Mouse (Mus musculus): Measurements from ENCODE around the gene Xpa. TPM values are rescaled to one million over a fixed set of nuclear protein-coding genes. Genes with fewer than 3 reads are reported as not detected.
"Not testable (repeated sequence)": the region's sequence is repeated elsewhere in the genome, so short reads cannot be mapped to it uniquely, and the experiment has no call there.

The Xpa gene
- polyA plus RNA-seq (2015; fragmentation: Nextera tagmentation; extraction: Ambion mirVana): 30.7 and 37.2 TPM in 2 replicates

DNA sequence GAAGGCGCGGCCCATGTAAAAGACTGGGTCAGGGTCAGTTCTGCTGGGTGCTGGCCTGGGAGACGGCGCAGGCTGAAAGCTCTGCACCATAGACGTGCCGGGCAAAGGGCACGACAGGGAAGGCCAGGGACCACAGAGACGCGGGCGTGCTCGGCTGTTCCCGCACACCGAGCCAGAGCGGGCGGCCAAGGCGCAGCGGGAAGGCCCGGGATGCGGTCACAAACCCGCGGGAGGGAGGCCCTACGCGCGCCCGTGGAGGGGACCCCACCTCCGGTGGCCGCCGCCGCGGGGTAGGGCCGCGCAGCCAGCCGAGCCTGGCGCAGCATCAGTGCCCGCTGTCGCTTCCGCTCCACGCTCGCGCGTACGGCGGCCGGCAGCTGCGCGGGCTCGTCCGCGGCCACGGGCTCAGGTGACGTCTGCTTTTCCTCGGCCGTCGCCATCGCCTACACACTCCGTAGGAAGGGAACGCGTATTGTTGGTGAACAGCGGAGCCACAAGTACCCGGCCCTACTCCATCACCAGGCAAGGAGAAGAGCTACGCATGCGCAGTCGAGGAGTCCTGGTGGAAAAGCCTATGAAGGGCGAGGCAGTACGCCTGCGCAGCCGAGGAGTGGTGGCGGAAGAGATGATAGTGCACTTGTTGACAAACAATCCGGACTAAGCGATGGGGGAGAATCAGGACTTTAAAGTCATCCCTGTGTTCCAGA is at the start of gene Xpa:
Xpa (minus strand) TSS at position 531 of the 707 bp plus-strand sequence.
- Histone ChIP-seq H3K27me3 (replicated peaks) (peaks cover 9% of the 10 kb centered on the region), H3K9me3 (no peaks in the 10 kb centered on the region), H3K36me3 (replicated peaks) (peaks cover 4% of the 10 kb centered on the region; the same call in 1 of the 2 replicates), H3K4me2 (peak within 1 kb of the TSS; percentile 61), H3K4me3 (peak within 1 kb of the TSS; percentile 90), H3K9ac (peak within 1 kb of the TSS; percentile 93), H3K27ac (peak within 1 kb of the TSS; percentile 90), H3K4me1 (peaks cover 33% of the 10 kb centered on the region)
- peak; percentile 96 for ATAC-seq (replicated peaks)
- WGBS: 1% methylated on average over 56 of the region's 70 CpGs

GRCm38 (mm10) chr4:46235871-46236270 is 39.8 kb upstream of the Xpa start:
- ATAC-seq (replicated peaks): no peak
- 84% methylated on average over 3 of the region's 3 CpGs for WGBS
- Histone ChIP-seq H3K4me3 (no peak overlapping the region), H3K4me1 (no peaks in the 10 kb centered on the region), H3K9ac (no peak overlapping the region), H3K4me2 (no peak overlapping the region), H3K9me3 (no peaks in the 10 kb centered on the region), H3K27me3 (replicated peaks) (no peaks in the 10 kb centered on the region), H3K36me3 (replicated peaks) (no peaks in the 10 kb centered on the region), H3K27ac (no peak overlapping the region)

GRCm38 (mm10) chr4:46234739-46235138 is 38.6 kb upstream of the Xpa start:
- Histone ChIP-seq H3K4me3 (no peak overlapping the region), H3K4me2 (no peak overlapping the region), H3K36me3 (replicated peaks) (no peaks in the 10 kb centered on the region), H3K4me1 (no peaks in the 10 kb centered on the region), H3K9ac (no peak overlapping the region), H3K27me3 (replicated peaks) (no peaks in the 10 kb centered on the region), H3K9me3 (no peaks in the 10 kb centered on the region), H3K27ac (no peak overlapping the region)
- no peak for ATAC-seq (replicated peaks)
- 88% methylated on average over 5 of the region's 5 CpGs for WGBS

DNA sequence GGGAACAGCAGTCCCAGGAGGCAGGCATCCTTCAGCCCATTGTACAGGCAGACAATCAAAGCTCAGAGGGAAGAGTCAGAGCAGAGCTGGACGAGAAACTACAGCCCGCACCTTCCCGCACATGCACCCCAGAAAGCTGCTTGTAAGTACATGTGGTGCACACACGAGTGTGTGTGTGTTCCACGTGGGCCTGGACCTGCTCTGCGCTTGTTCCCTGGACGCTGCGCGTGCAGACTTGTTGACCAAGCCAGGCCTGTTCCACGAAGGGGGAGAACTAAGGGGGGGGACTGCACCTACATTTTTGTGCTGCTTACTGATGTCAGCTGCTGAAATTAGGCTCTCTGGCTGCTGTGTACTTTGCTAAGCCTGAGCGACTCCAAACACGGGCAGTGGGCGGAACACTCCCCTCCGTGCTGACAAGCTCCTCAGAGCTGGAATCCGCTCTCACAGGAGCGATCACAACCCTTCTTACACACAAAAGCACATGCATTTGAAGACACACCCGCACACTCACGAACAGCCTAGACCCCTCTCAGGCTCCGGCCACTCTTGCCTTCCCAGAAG is 30.9 kb upstream of the Xpa start:
- Histone ChIP-seq H3K9me3 (no peaks in the 10 kb centered on the region), H3K27me3 (replicated peaks) (no peaks in the 10 kb centered on the region), H3K4me2 (peak overlapping the region; percentile 7; the same call in 1 of the 2 replicates), H3K27ac (no peak overlapping the region), H3K4me3 (no peak overlapping the region), H3K9ac (no peak overlapping the region), H3K4me1 (no peaks in the 10 kb centered on the region), H3K36me3 (replicated peaks) (no peaks in the 10 kb centered on the region)
- no peak for ATAC-seq (replicated peaks)
- 39% methylated on average over 19 of the region's 19 CpGs for WGBS

GRCm38 (mm10) chr4:46221090-46221489 is 25.0 kb upstream of the Xpa start:
- H3K9me3 ChIP-seq: no peaks in the 10 kb centered on the region
- 89% methylated on average over 3 of the region's 3 CpGs for WGBS

DNA sequence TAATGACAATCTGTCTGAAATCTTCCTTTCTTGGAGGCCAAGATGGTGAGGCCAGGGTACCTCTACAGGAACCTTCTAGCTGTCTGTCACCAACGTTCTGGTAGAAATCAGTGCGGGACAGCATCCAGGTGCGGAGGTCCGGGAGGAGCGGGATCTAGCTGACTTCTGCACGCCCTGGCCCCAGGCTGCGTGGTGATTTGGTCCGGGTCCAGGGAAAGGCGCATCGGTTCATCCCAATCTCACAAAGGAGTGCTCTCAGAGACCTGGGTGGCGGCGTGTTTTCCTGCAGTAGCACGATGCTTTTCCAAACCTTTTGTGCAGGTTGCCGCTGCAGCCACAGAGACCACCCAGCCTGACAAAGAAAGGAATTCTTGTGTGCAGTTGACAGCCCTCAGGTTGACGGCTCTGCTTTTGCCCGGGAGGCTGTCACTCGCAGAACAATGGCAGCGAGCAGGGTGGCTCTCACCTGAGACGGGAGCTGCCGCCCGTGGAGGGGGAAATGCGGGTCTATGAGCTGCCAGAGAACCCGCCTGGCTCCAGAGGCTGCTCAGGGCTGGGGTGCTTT is 6.5 kb upstream of the Xpa start:
- Histone ChIP-seq H3K27ac (peak overlapping the region; percentile 86), H3K4me1 (peaks cover 7% of the 10 kb centered on the region), H3K4me2 (peak overlapping the region; percentile 65), H3K4me3 (peak overlapping the region; percentile 42), H3K36me3 (replicated peaks) (no peaks in the 10 kb centered on the region), H3K9me3 (no peaks in the 10 kb centered on the region), H3K27me3 (replicated peaks) (peaks cover 9% of the 10 kb centered on the region), H3K9ac (peak overlapping the region; percentile 65)
- 5% methylated on average over 23 of the region's 23 CpGs for WGBS
- ATAC-seq (replicated peaks): peak; percentile 72

More at GRCm38 (mm10) chr4:46221090-46221489, 25.0 kb upstream of the Xpa start:
- Histone ChIP-seq H3K9ac (no peak overlapping the region), H3K4me2 (no peak overlapping the region), H3K27ac (no peak overlapping the region), H3K4me1 (no peaks in the 10 kb centered on the region), H3K4me3 (no peak overlapping the region), H3K36me3 (replicated peaks) (no peaks in the 10 kb centered on the region), H3K27me3 (replicated peaks) (no peaks in the 10 kb centered on the region)
- ATAC-seq (replicated peaks): no peak

DNA sequence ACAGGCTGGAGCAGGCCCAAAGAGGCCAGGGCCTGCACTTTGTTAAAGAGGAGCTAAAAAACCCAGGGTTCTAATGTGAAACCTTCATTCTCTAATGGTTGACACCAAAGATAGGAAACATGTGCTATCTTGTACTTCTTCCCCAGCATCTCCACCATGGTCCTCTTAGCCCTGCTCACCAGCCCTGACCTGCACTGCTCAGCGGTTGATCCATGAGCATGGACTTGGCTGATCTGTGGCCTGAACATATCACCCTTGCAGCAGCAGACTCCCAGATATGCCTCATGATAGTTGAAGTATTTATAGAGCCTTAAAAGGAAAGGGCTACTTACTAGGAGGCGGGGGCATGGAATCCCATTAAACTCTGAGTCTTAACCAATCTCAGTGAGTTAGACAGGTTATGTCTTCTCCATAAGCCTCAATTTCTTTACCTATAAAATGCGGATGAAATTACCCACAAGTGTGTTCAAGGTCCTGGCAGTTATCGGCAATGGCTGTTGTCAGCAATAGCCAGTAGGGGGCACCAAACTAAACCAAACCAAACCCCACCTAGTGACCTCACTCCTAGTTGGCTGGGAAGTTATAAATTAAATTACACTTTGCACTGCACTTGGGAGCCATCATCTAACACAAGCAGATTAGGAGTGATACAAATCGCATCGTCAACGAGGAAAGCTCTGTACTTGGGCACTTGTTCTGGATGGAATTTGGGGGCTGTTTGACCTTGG is 5.9 kb upstream of the Xpa start:
- Histone ChIP-seq H3K27me3 (replicated peaks) (peaks cover 9% of the 10 kb centered on the region), H3K4me2 (peak overlapping the region; percentile 65), H3K27ac (peak overlapping the region; percentile 86), H3K4me1 (peaks cover 8% of the 10 kb centered on the region), H3K9ac (peak overlapping the region; percentile 65), H3K36me3 (replicated peaks) (no peaks in the 10 kb centered on the region), H3K4me3 (peak overlapping the region; percentile 42), H3K9me3 (no peaks in the 10 kb centered on the region)
- WGBS: 9% methylated on average over 7 of the region's 7 CpGs
- peak; percentile 82 for ATAC-seq (replicated peaks)

DNA sequence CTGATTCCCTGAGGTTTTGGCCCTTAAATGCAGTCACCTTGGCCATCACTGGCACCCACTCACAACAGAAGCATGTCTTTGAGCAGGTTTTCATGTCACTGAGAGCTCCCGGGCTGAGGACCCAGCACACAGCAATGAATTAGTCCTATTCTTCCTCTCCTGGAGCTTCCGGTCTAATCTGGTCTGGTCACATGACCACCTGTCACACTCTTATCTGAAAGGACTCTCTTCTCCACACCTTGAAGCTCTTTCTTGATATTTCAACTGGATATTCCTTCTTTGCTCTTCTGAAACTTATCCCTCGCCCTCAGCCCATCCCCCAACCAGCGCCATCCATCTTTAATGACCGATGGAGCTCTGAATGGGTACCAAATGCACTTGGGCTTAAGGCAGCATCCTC is 2.0 kb upstream of the Xpa start:
- Histone ChIP-seq H3K27ac (no peak overlapping the region), H3K36me3 (replicated peaks) (no peaks in the 10 kb centered on the region), H3K4me1 (peaks cover 38% of the 10 kb centered on the region), H3K27me3 (replicated peaks) (peaks cover 9% of the 10 kb centered on the region), H3K9me3 (no peaks in the 10 kb centered on the region), H3K4me3 (no peak overlapping the region), H3K9ac (no peak overlapping the region), H3K4me2 (no peak overlapping the region)
- 77% methylated on average over 5 of the region's 5 CpGs for WGBS
- ATAC-seq (replicated peaks): no peak

DNA sequence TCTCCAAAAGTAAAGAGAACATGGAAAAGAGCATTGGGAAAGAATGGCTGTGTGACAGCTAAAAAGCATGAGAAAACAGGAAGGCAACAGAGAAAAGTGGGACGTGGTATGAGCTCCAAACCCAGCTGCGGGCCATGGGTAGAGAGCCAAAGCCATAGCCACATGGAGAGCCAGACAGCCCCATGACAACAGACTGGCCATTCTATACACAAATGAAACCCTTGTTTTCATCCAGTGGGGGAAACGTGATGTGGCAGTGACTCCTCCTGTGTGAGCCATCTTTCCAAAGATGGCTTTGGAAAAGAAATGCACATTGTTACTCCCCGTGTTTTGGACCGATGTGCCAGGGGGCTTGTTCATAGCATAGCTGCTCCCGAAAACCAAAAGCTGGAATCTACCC is 402 bp upstream of the Xpa start:
- Histone ChIP-seq H3K27me3 (replicated peaks) (peaks cover 9% of the 10 kb centered on the region), H3K4me2 (peak overlapping the region; percentile 61), H3K27ac (peak overlapping the region; percentile 90), H3K4me3 (peak overlapping the region; percentile 90), H3K9ac (peak overlapping the region; percentile 32), H3K36me3 (replicated peaks) (no peaks in the 10 kb centered on the region), H3K4me1 (peaks cover 33% of the 10 kb centered on the region), H3K9me3 (no peaks in the 10 kb centered on the region)
- 30% methylated on average over 6 of the region's 6 CpGs for WGBS
- ATAC-seq (replicated peaks): peak; percentile 53

GRCm38 (mm10) chr4:46192011-46192410 is 4.1 kb downstream of the Xpa start:
- not testable (repeated sequence) for ATAC-seq (replicated peaks); H3K27me3 ChIP-seq (replicated peaks); H3K27ac ChIP-seq; H3K4me3 ChIP-seq; H3K4me2 ChIP-seq; H3K9ac ChIP-seq; H3K9me3 ChIP-seq
- Histone ChIP-seq H3K36me3 (replicated peaks) (peaks cover 22% of the 10 kb centered on the region; the same call in 1 of the 2 replicates), H3K4me1 (peaks cover 32% of the 10 kb centered on the region)

- 75% methylated on average over 3 of the region's 3 CpGs for WGBS
- Histone ChIP-seq H3K4me3 (no peak overlapping the region), H3K4me1 (no peaks in the 10 kb centered on the region), H3K27me3 (replicated peaks) (no peaks in the 10 kb centered on the region), H3K27ac (no peak overlapping the region), H3K9ac (no peak overlapping the region), H3K9me3 (no peaks in the 10 kb centered on the region), H3K4me2 (no peak overlapping the region), H3K36me3 (replicated peaks) (peaks cover 60% of the 10 kb centered on the region)
- ATAC-seq (replicated peaks): no peak
Observed at GRCm38 (mm10) chr4:46186466-46186865, 9.6 kb downstream of the Xpa start.

DNA sequence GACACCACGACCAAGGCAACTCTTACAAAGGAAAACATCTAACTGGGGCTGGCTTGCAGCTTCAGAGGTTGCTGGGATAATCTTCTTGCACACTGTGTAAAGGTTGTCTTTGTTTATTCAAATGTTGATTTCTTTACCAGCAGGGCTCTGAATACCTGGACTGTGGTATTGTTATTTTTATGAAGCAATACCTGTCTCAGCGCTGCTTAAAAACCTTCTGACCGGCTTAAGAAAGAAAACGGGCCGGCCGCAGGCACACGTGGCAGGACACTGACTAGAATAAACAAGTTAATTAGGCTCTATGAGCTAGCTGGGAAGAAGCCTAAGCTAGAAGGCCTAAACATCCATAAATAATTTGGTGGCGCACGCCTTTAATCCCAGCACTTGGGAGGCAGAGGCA is 10.2 kb downstream of the Xpa start:
- no peaks in the 10 kb centered on the region for H3K4me1 ChIP-seq
- no peaks in the 10 kb centered on the region for H3K27me3 ChIP-seq (replicated peaks)
- no peak overlapping the region for H3K27ac ChIP-seq
- H3K4me2 ChIP-seq: no peak overlapping the region
- H3K9ac ChIP-seq: no peak overlapping the region
- WGBS: 75% methylated on average over 9 of the region's 9 CpGs
- no peaks in the 10 kb centered on the region for H3K9me3 ChIP-seq
- H3K36me3 ChIP-seq (replicated peaks): peaks cover 59% of the 10 kb centered on the region
- H3K4me3 ChIP-seq: no peak overlapping the region
- ATAC-seq (replicated peaks): no peak
